Mouse (Mus musculus) hindbrain, postnatal 0 days (tissue): ENCODE data around the gene Cd81. TPM values are rescaled to one million over a fixed set of nuclear protein-coding genes. Genes with fewer than 3 reads are reported as not detected.

Experiments used
- ATAC-seq: fragments of 200-750 bp; cut with Nextera tagmentation; 2 replicates; pipeline ENCODE4 v1.8.0; 2017; ENCODE audit warnings: mild to moderate bottlenecking, moderate TSS enrichment, moderate library complexity
- DNase-seq: peaks from one replicate; pipeline ENCODE4 v3.0.0-alpha.2; 2015; ENCODE audit warnings: low spot score
- H3K27ac ChIP-seq: fragments of 300-500 bp; sonication (generic); 2 replicates; pipeline ENCODE4 v1.5.1; 2014; ENCODE audit warnings: mild to moderate bottlenecking
- H3K27me3 ChIP-seq: fragments of 300-500 bp; sonication (generic); 2 replicates; pipeline ENCODE4 v1.6.1; 2014; ENCODE audit warnings: low read length, mixed read lengths; ENCODE audit not compliant: insufficient read depth
- H3K36me3 ChIP-seq: fragments of 300-500 bp; sonication (generic); 2 replicates; pipeline ENCODE4 v1.6.1; 2014; ENCODE audit warnings: low read length, mixed read lengths; ENCODE audit not compliant: insufficient read depth
- H3K4me1 ChIP-seq: fragments of 300-500 bp; sonication (generic); 2 replicates; pipeline ENCODE4 v1.6.1; 2014; ENCODE audit warnings: antibody characterized with exemption, low read length, mixed read lengths; ENCODE audit not compliant: insufficient read depth
- H3K4me2 ChIP-seq: fragments of 300-500 bp; sonication (generic); 2 replicates; pipeline ENCODE4 v1.6.1; 2014; ENCODE audit warnings: low read depth, mild to moderate bottlenecking, low read length, moderate library complexity, mixed read lengths
- H3K4me3 ChIP-seq: fragments of 300-500 bp; sonication (generic); 2 replicates; pipeline ENCODE4 v1.5.1; 2014; ENCODE audit warnings: low read length
- H3K9ac ChIP-seq: fragments of 300-500 bp; sonication (generic); replicated peaks from 2 replicates; pipeline ENCODE4 v1.6.1; 2014; ENCODE audit warnings: mild to moderate bottlenecking, low read length, moderate library complexity, mixed read lengths
- H3K9me3 ChIP-seq: fragments of 300-500 bp; sonication (generic); 2 replicates; pipeline ENCODE4 v1.6.1; 2016; ENCODE audit warnings: low read length, mixed read lengths
- CTCF ChIP-seq: IDR thresholded peaks from 2 replicates; pipeline ENCODE4 v1.5.1; 2016; ENCODE audit warnings: antibody characterized with exemption, control low read depth, low read depth
- WGBS: fragments of 180-500 bp; shearing (Covaris S2); extraction: QIAGEN DNeasy Blood & Tissue Kit; methylation state at CpG from one replicate; pipeline ENCODE4 v1.1.7; 2014; 5-methylcytosine and 5-hydroxymethylcytosine counted together
- polyA plus RNA-seq: library from polyadenylated mRNA; unstranded; fragments of >200 nt; fragmentation: Nextera tagmentation; extraction: Ambion mirVana; gene quantifications from 2 replicates; pipeline ENCODE4 v1.2.1, GENCODE M21; 2015
- total RNA-seq: library from RNA; depleted of rRNA; stranded (reverse); fragments of >200 nt; gene quantifications from 2 replicates; pipeline ENCODE4 v1.2.3, GENCODE M21; 2014

The Cd81 gene
- total and polyA plus RNA-seq, 2 experiments from 2014 or later = 708 to 758 TPM

DNA sequence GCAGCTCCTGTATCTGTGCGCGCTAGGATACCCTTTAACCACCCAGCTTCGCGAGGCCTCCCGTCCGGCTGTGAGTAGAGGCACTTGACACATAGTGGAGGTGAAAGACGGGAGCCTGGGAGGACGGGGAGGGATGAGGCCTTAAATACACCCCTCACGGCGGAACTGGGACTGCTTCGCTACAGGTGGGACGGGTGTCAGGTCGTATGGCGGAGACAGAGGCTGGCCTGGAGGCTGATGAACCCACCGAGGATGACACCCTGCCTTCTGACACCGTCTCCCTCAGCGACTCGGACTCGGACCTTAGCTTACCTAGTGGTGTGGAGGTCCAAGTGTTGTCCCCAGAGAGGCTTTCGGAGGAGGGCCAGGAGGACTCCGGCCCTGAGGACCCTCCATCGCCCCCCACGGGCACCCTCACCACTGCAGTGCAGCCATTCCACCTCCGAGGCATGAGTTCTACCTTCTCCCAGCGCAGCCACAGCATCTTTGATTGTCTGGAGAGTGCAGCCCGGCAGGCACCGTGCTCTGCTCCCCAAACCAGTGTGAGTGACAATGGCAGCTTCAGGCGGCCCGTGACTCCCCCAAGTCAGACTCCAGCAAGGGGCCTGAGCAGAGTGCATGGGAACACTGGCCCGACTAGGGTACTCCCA, 17.3 kb downstream of the Cd81 start:
- H3K27ac ChIP-seq = peak overlapping the region; percentile 92
- H3K9me3 ChIP-seq = no peaks in the 10 kb centered on the region
- ATAC-seq = no peak
- peak overlapping the region; percentile 99 for H3K4me2 ChIP-seq
- peak overlapping the region; percentile 90 for H3K9ac ChIP-seq
- H3K4me1 ChIP-seq = peaks cover 19% of the 10 kb centered on the region
- 9% methylated on average over 30 of the region's 30 CpGs for WGBS
- no peak for TF ChIP-seq CTCF
- H3K4me3 ChIP-seq = peak overlapping the region; percentile 87
- no peaks in the 10 kb centered on the region for H3K27me3 ChIP-seq
- DNase-seq = peak; percentile 22
- peaks cover 26% of the 10 kb centered on the region; the same call in 1 of the 2 replicates for H3K36me3 ChIP-seq

DNA sequence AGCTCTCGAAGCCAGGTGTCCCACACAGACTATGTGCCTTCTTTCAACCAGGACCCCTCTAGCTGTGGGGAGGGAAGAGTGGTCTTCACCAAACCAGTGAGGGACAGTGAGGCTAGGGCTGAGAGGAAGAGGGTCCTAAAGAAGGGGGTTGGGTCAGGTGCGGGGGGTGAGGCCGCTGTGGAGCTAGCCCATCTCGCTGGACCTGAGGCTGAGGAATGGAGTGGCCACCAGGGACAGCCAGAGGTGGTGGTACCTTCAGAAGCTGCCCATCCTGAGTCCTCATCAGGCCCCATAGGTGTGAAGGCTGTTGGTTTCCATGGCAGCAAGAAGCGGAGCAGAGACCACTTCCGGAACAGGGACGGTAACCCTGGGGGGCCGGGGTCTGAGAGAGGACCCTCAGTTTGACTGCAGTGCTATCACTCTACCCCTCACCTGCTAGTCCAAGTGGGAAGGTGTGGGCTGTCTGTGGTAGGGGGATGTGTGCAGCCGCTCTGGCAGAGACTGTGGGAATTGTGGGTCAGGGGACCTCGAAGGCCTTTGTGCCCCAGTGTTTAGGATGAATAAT, 18.0 kb downstream of the Cd81 start:
- Histone ChIP-seq H3K4me3 (peak overlapping the region; percentile 87), H3K4me1 (peaks cover 19% of the 10 kb centered on the region), H3K36me3 (peaks cover 19% of the 10 kb centered on the region; the same call in 1 of the 2 replicates), H3K4me2 (peak overlapping the region; percentile 99), H3K9me3 (no peaks in the 10 kb centered on the region), H3K27ac (no peak overlapping the region), H3K27me3 (no peaks in the 10 kb centered on the region), H3K9ac (peak overlapping the region; percentile 90)
- DNase-seq (no peak), ATAC-seq (no peak)
- peak; percentile 3; the same call in 1 of the 2 replicates for TF ChIP-seq CTCF
- 89% methylated on average over 10 of the region's 10 CpGs for WGBS

DNA sequence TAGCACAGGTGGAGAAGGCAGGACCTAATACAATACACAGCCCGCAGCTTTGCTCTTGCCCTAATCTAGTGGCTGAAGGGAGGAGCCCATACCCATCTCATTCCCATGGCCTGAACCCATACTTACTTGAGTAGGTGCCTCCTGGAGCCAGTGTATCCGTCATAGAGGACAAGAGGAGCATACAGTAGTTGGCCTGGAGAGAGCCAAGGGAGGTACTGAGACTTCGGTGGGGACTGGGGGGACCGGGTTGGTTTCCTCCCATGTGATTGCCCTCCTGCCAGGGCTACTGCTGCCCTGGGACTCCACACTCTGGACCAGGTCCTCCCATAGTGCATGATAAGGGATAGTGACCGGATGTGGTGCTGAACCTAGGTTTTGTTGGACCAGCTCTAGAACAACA, 20.1 kb downstream of the Cd81 start:
- H3K9ac ChIP-seq = no peak overlapping the region
- H3K36me3 ChIP-seq = peaks cover 3% of the 10 kb centered on the region; the same call in 1 of the 2 replicates
- H3K4me2 ChIP-seq = no peak overlapping the region
- no peak overlapping the region for H3K4me3 ChIP-seq
- ATAC-seq (no peak), DNase-seq (no peak)
- no peaks in the 10 kb centered on the region for H3K9me3 ChIP-seq
- 88% methylated on average over 5 of the region's 5 CpGs for WGBS
- H3K27me3 ChIP-seq = no peaks in the 10 kb centered on the region
- no peak overlapping the region for H3K27ac ChIP-seq
- TF ChIP-seq CTCF = no peak
- H3K4me1 ChIP-seq = peaks cover 19% of the 10 kb centered on the region

DNA sequence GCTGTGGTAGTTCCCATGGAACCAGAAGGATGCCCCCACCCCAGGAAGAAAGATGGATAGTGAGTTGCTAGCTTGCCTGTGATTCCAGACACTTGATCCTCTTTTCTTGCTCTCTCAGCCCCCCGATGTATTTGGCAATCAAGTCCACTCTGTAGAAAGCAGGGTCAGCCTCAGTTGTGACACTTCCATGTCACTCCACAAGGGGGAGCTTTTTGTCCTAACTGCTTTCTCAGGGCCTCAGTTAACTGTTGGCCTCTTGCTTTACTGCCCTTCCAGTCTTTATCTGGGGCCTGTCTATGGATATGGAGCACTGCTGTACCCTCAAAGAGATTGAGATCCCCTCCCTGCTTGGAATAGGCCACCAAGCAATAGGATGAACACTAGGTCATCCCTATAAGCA, 20.5 kb downstream of the Cd81 start:
- Histone ChIP-seq H3K27ac (no peak overlapping the region), H3K4me1 (peaks cover 16% of the 10 kb centered on the region), H3K4me2 (no peak overlapping the region), H3K4me3 (no peak overlapping the region), H3K27me3 (no peaks in the 10 kb centered on the region), H3K9me3 (no peaks in the 10 kb centered on the region), H3K36me3 (no peaks in the 10 kb centered on the region), H3K9ac (no peak overlapping the region)
- DNase-seq = peak; percentile 71
- peak; percentile 76 for TF ChIP-seq CTCF
- ATAC-seq = no peak
- 67% methylated on average over 1 of the region's 1 CpGs for WGBS

DNA sequence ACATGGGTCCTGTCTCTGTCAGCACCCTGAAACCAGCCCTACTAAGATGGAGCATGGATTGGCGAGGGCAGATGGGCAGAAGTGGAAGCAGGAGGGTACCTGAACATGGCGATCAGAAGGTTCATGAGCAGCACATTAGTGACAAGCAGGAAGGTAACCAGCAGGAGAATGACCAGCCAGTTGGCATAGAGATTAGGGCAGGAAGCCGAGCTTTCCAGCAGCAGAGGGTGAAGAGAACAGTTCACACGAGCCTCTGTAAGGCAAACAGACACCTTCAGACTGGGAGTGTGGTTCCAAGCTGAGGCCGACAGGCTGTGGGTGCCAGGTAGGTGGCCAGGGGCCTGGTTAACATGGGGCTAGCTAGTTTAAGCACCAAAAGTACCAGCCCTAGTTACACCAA, 22.9 kb downstream of the Cd81 start:
- no peak for TF ChIP-seq CTCF
- Histone ChIP-seq H3K27me3 (no peaks in the 10 kb centered on the region), H3K9me3 (no peaks in the 10 kb centered on the region), H3K9ac (no peak overlapping the region), H3K4me3 (no peak overlapping the region), H3K27ac (no peak overlapping the region), H3K36me3 (no peaks in the 10 kb centered on the region), H3K4me2 (no peak overlapping the region), H3K4me1 (peaks cover 6% of the 10 kb centered on the region)
- DNase-seq = no peak
- WGBS = 70% methylated on average over 5 of the region's 5 CpGs
- no peak for ATAC-seq

DNA sequence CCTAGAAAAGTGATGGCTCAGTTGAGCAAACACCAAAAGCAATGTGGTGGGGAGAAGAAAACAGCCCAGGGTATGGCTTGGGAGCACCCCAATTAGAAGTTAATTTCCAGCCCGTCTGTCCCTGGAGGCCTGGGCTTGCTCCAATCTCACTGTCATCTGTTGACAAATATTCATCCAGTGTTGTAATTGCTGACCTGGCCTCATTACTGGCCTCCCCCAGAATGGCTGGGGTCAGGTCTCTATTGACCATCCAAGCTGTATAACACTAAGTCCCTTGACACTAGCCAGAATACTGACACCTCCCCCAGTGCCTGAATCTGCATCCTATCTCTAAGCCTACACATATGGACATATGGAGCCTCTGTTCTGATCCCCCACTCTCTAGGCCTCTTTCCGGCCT, 24.8 kb downstream of the Cd81 start:
- 95% methylated on average over 2 of the region's 2 CpGs for WGBS
- ATAC-seq = no peak
- no peak for TF ChIP-seq CTCF

DNA sequence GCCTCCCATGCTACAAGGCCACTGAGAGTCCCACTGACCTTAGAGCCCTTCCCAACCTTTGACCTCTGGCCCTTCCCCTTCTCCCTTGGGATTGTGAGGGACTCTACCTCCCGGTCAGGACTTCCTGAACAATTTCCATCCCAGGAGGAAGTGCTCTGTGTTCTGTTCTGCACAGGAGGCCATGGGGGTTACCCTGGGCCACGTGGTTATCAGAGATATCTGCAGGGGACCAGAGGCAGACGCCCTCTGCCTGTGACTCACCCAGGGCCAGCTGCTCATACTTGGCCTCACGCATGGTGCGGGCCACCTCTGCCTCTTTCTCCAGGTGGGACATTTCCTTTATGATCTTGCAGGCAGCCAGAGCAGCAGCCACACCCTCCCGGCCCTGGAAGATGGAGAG, 29.5 kb downstream of the Cd81 start:
- H3K4me3 ChIP-seq = no peak overlapping the region
- H3K36me3 ChIP-seq = no peaks in the 10 kb centered on the region
- H3K27me3 ChIP-seq = no peaks in the 10 kb centered on the region
- H3K4me1 ChIP-seq = no peaks in the 10 kb centered on the region
- H3K27ac ChIP-seq = no peak overlapping the region
- no peak overlapping the region for H3K9ac ChIP-seq
- H3K4me2 ChIP-seq = no peak overlapping the region
- 64% methylated on average over 6 of the region's 6 CpGs for WGBS
- ATAC-seq = no peak
- H3K9me3 ChIP-seq = no peaks in the 10 kb centered on the region
- no peak for DNase-seq
- no peak for TF ChIP-seq CTCF

More for the DNA sequence above, 24.8 kb downstream of the Cd81 start:
- H3K27me3 ChIP-seq = no peaks in the 10 kb centered on the region
- H3K4me2 ChIP-seq = no peak overlapping the region
- H3K9ac ChIP-seq = no peak overlapping the region
- no peaks in the 10 kb centered on the region for H3K4me1 ChIP-seq
- H3K9me3 ChIP-seq = no peaks in the 10 kb centered on the region
- H3K27ac ChIP-seq = no peak overlapping the region
- no peak overlapping the region for H3K4me3 ChIP-seq
- DNase-seq = no peak
- no peaks in the 10 kb centered on the region for H3K36me3 ChIP-seq
